Mouse (Mus musculus) hindbrain, embryonic 16.5 days (tissue): ENCODE data around the gene Hoxa10. TPM values are rescaled to one million over a fixed set of nuclear protein-coding genes. Genes with fewer than 3 reads are reported as not detected.

ENCODE experiments used
- ATAC-seq: fragments of 200-750 bp; cut with Nextera tagmentation; 2 replicates; pipeline ENCODE4 v1.8.0; 2017; ENCODE audit warnings: moderate TSS enrichment, moderate library complexity
- H3K27ac ChIP-seq: fragments of 300-500 bp; sonication (generic); 2 replicates; pipeline ENCODE4 v1.5.1; 2014; ENCODE audit warnings: low read depth, mild to moderate bottlenecking, control low read depth, low read length, moderate library complexity
- H3K27me3 ChIP-seq: fragments of 300-500 bp; sonication (generic); replicated peaks from 2 replicates; pipeline ENCODE4 v1.6.1; 2014; ENCODE audit warnings: low read length; ENCODE audit not compliant: control insufficient read depth, insufficient read depth
- H3K36me3 ChIP-seq: fragments of 300-500 bp; sonication (generic); 2 replicates; pipeline ENCODE4 v1.6.1; 2014; ENCODE audit warnings: mild to moderate bottlenecking, low read length, moderate library complexity, mixed read lengths; ENCODE audit not compliant: control insufficient read depth, insufficient read depth
- H3K4me1 ChIP-seq: fragments of 300-500 bp; sonication (generic); 2 replicates; pipeline ENCODE4 v1.6.1; 2014; ENCODE audit warnings: low read depth, low read length; ENCODE audit not compliant: control insufficient read depth, insufficient read depth
- H3K4me2 ChIP-seq: fragments of 300-500 bp; sonication (generic); 2 replicates; pipeline ENCODE4 v1.6.1; 2014; ENCODE audit warnings: mild to moderate bottlenecking, low read length, control low read depth, moderate library complexity
- H3K4me3 ChIP-seq: fragments of 300-500 bp; sonication (generic); 2 replicates; pipeline ENCODE4 v1.5.1; 2014; ENCODE audit warnings: mild to moderate bottlenecking, low read length, control low read depth, moderate library complexity
- H3K9ac ChIP-seq: fragments of 300-500 bp; sonication (generic); 2 replicates; pipeline ENCODE4 v1.6.1; 2014; ENCODE audit warnings: low read depth, mild to moderate bottlenecking, control low read depth, low read length, moderate library complexity
- H3K9me3 ChIP-seq: fragments of 300-500 bp; sonication (generic); 2 replicates; pipeline ENCODE4 v1.6.1; 2014; ENCODE audit warnings: mild to moderate bottlenecking, low read length, moderate library complexity; ENCODE audit not compliant: control insufficient read depth
- WGBS: fragments of 180-500 bp; shearing (Covaris S2); extraction: QIAGEN DNeasy Blood & Tissue Kit; methylation state at CpG from one replicate; pipeline ENCODE4 v1.1.7; 2014; 5-methylcytosine and 5-hydroxymethylcytosine counted together
- polyA plus RNA-seq: library from polyadenylated mRNA; unstranded; fragments of >200 nt; fragmentation: Nextera tagmentation; extraction: Ambion mirVana; gene quantifications from 2 replicates; pipeline ENCODE4 v1.2.1, GENCODE M21; 2015

The Hoxa10 gene
- polyA plus RNA-seq, 1 experiment from 2014 or later, result not detected

- Histone ChIP-seq H3K36me3 (no peaks in the 10 kb centered on the region), H3K27ac (peak overlapping the region; percentile 20), H3K9me3 (no peaks in the 10 kb centered on the region), H3K27me3 (peaks cover 57% of the 10 kb centered on the region), H3K9ac (no peak overlapping the region), H3K4me1 (no peaks in the 10 kb centered on the region; the same call in 1 of the 2 replicates), H3K4me3 (no peak overlapping the region), H3K4me2 (peak overlapping the region; percentile 35)
- WGBS, result 9% methylated on average over 9 of the region's 9 CpGs
- no peak for ATAC-seq
Observed at GRCm38 (mm10) chr6:52196811-52197210, 43.8 kb downstream of the Hoxa10 start.

DNA sequence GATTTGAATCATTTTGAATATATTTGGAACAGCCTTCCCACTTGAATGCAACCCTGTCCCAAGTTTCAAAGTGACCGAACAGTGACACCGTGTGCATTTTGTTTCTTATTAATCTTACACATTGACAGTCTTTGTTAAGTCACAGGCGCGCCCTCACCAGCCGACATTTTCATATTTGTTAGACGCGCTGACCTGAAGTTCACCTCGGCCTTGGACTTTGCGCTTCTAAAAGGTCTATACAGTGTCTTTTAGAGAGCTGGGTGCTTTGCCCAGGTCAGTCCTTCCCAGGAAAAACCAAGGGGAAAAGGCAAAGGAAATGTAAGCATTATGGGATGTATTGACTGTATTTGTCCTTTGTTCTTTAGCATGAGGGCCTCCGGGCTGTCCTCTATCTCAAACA, 46.0 kb downstream of the Hoxa10 start:
- H3K4me2 ChIP-seq, result peak overlapping the region; percentile 18
- H3K4me1 ChIP-seq, result no peaks in the 10 kb centered on the region; the same call in none of the 2 replicates
- peaks cover 49% of the 10 kb centered on the region for H3K27me3 ChIP-seq
- no peak overlapping the region; the same call in 1 of the 2 replicates for H3K9ac ChIP-seq
- peak overlapping the region; percentile 4; the same call in 1 of the 2 replicates for H3K4me3 ChIP-seq
- 7% methylated on average over 10 of the region's 10 CpGs for WGBS
- peak overlapping the region; percentile 44 for H3K27ac ChIP-seq
- ATAC-seq, result no peak
- H3K9me3 ChIP-seq, result no peaks in the 10 kb centered on the region
- no peaks in the 10 kb centered on the region for H3K36me3 ChIP-seq

DNA sequence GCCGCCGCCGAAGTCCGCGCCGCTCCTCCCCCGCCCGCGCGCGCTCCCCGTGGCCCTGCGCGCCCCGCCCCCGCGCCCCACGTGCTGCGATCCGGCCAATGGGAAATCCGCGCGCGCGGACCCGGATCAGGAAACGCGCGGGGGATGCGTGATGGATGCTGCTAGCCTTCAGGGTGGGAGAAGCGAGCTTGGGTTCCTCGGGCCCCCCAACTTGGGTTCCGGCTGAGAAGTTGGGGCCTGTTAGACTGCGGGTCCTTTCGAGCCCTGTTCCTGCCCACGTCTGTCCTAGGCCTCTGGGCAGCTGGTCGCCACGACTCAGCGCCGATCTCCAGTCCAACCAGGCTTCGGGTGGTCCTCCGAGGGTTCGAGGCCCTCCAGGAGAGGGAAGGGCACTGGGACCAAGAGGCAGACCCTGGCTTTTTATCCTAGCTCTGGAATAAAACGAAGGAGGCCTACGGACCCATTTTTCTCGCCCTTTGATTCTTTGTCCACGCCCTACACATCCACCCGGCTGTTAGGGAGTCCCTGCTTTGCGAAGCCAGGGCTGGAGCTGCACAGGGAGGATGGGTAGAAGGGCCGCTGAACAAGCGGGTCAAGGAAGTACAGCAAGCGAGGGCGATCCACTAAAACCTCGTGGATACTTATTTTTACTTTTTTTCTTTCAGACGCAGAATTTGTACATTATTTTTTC, 48.6 kb downstream of the Hoxa10 start:
- Histone ChIP-seq H3K36me3 (no peaks in the 10 kb centered on the region), H3K27ac (peak overlapping the region; percentile 79), H3K27me3 (peaks cover 45% of the 10 kb centered on the region), H3K9ac (peak overlapping the region; percentile 61), H3K4me2 (peak overlapping the region; percentile 67), H3K4me3 (peak overlapping the region; percentile 52), H3K4me1 (no peaks in the 10 kb centered on the region; the same call in none of the 2 replicates), H3K9me3 (no peaks in the 10 kb centered on the region)
- 2% methylated on average over 45 of the region's 55 CpGs for WGBS
- ATAC-seq, result peak; percentile 74

- H3K4me2 ChIP-seq, result peak within 1 kb of the TSS; percentile 67
- peaks cover 45% of the 10 kb centered on the region for H3K27me3 ChIP-seq
- no peaks in the 10 kb centered on the region for H3K9me3 ChIP-seq
- under 1% methylated on average over 70 of the region's 102 CpGs for WGBS
- no peaks in the 10 kb centered on the region for H3K36me3 ChIP-seq
- peak within 1 kb of the TSS; percentile 52 for H3K4me3 ChIP-seq
- peak within 1 kb of the TSS; percentile 72 for H3K9ac ChIP-seq
- H3K4me1 ChIP-seq, result no peaks in the 10 kb centered on the region; the same call in 1 of the 2 replicates
- peak; percentile 49; the same call in 1 of the 2 replicates for ATAC-seq
- H3K27ac ChIP-seq, result peak within 1 kb of the TSS; percentile 92
Observed at GRCm38 (mm10) chr6:52190906-52191810, 49.5 kb downstream of the Hoxa10 start, which contains the start of gene Hoxa4. Hoxa4 (minus strand) TSS chr6:52191753.

DNA sequence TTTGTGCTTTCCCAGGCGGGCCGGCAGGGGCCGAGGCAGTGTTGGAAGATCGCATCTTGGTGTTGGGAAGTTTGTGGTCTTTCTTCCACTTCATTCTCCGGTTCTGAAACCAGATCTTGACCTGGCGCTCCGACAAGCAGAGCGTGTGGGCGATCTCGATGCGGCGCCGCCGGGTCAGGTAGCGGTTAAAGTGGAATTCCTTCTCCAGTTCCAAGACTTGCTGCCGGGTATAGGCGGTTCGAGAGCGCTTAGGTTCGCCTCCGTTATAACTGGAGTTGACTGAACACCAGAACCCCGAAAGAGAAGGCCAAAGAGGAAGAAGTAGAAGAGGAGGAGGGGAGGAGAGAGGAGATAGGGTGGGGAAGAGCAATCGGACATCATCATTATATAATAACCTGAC, 50.2 kb downstream of the Hoxa10 start:
- peak overlapping the region; percentile 92 for H3K27ac ChIP-seq
- H3K4me3 ChIP-seq, result peak overlapping the region; percentile 52

GRCm38 (mm10) chr6:52189909-52190308, 50.7 kb downstream of the Hoxa10 start:
- 14% methylated on average over 8 of the region's 8 CpGs for WGBS
- peak overlapping the region; percentile 92 for H3K27ac ChIP-seq
- ATAC-seq, result no peak
- no peaks in the 10 kb centered on the region for H3K36me3 ChIP-seq
- H3K4me1 ChIP-seq, result no peaks in the 10 kb centered on the region; the same call in none of the 2 replicates
- peaks cover 45% of the 10 kb centered on the region for H3K27me3 ChIP-seq
- peak overlapping the region; percentile 13; the same call in 1 of the 2 replicates for H3K9ac ChIP-seq
- peak overlapping the region; percentile 67 for H3K4me2 ChIP-seq
- H3K9me3 ChIP-seq, result no peaks in the 10 kb centered on the region
- H3K4me3 ChIP-seq, result peak overlapping the region; percentile 52

More for the DNA sequence above, 50.2 kb downstream of the Hoxa10 start:
- peak overlapping the region; percentile 72 for H3K9ac ChIP-seq
- ATAC-seq, result no peak
- H3K4me2 ChIP-seq, result peak overlapping the region; percentile 67
- H3K9me3 ChIP-seq, result no peaks in the 10 kb centered on the region
- no peaks in the 10 kb centered on the region; the same call in none of the 2 replicates for H3K4me1 ChIP-seq
- peaks cover 47% of the 10 kb centered on the region for H3K27me3 ChIP-seq
- no peaks in the 10 kb centered on the region for H3K36me3 ChIP-seq
- 3% methylated on average over 23 of the region's 23 CpGs for WGBS

DNA sequence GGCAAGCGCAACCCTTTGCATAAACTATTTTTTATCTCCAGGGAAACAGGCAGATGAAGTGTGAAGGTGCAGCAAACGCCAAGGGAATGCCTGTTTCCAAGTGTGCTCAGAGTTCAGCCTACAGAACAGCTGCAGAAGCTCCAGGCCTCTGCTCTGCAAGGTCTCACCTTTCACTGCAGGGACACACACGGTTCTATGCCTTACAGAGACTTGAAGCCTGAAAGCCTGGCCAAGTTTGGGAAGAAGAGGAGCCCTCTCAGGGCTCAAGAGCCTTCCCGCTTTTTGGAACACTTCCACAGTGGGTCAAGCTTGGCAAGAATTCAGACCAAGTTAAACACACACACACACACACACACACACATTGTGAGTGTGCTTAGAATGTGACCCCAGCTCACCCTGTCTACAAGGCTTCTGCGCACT, 51.5 kb downstream of the Hoxa10 start:
- peak overlapping the region; percentile 2 for H3K9ac ChIP-seq
- H3K36me3 ChIP-seq, result no peaks in the 10 kb centered on the region
- peaks cover 41% of the 10 kb centered on the region for H3K27me3 ChIP-seq
- H3K27ac ChIP-seq, result peak overlapping the region; percentile 63
- WGBS, result 11% methylated on average over 5 of the region's 5 CpGs
- H3K4me1 ChIP-seq, result no peaks in the 10 kb centered on the region; the same call in none of the 2 replicates
- peak overlapping the region; percentile 18 for H3K4me3 ChIP-seq
- ATAC-seq, result no peak
- H3K9me3 ChIP-seq, result no peaks in the 10 kb centered on the region
- H3K4me2 ChIP-seq, result peak overlapping the region; percentile 67

- 18% methylated on average over 1 of the region's 1 CpGs for WGBS
- H3K4me3 ChIP-seq, result no peak overlapping the region
- ATAC-seq, result no peak
- no peak overlapping the region for H3K9ac ChIP-seq
- no peak overlapping the region for H3K4me2 ChIP-seq
- no peak overlapping the region for H3K27ac ChIP-seq
- no peaks in the 10 kb centered on the region; the same call in none of the 2 replicates for H3K4me1 ChIP-seq
- no peaks in the 10 kb centered on the region for H3K9me3 ChIP-seq
- H3K27me3 ChIP-seq, result peaks cover 44% of the 10 kb centered on the region
- H3K36me3 ChIP-seq, result no peaks in the 10 kb centered on the region
Observed at GRCm38 (mm10) chr6:52186500-52186899, 54.2 kb downstream of the Hoxa10 start.
